ENCODE assay signal across 22 mouse cellular contexts in the genomic region with DNA sequence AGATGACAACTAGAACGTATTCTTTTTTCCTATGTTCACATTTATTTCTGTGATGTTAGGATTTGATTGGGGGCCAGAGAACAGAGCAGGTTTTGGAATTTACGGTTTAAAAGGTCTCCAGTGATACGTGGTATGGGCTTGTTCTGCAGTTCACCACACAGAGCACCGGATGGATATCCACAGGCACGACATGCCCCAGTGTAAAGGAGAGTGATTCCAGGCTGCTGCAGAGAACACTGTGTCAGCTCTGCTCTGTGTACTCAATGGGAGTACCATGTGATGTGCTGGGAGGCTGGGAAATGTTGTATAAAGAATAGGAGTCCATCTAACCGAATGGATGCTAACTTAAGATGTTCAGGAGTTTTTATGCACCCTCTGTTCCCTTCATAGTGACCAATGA. TPM values are rescaled to one million over a fixed set of nuclear protein-coding genes. Genes with fewer than 3 reads are reported as not detected.
DNase-seq lines count a peak whose midpoint lies in the region; ATAC-seq lines count a peak whose summit lies in the region.
"Had no signal": no experiment of that assay in that cellular context is flagged by ENCODE, and none has a peak within 500 bp of the region (broad histone marks: within the 10 kb centered on the region; RNA-seq: fewer than 3 reads in every experiment).

No protein-coding gene starts in this region.

- H3K27me3 ChIP-seq in heart, embryonic 10.5 days (ENCODE audit: insufficient read depth, poor library complexity, severe bottlenecking), result no peaks in the 10 kb centered on the region
- no peaks in the 10 kb centered on the region for H3K27me3 ChIP-seq in heart, embryonic 16.5 days (ENCODE audit: control insufficient read depth, insufficient read depth, low read length)
- H3K27me3 ChIP-seq: embryonic facial prominence, embryonic 13.5 days; forebrain, embryonic 12.5 days; kidney, embryonic 15.5 days; limb, embryonic 15.5 days; midbrain, embryonic 12.5 days had no signal

- peak overlapping the region; percentile 25; the same call in 1 of the 2 replicates for H3K27ac ChIP-seq in heart, embryonic 10.5 days
- H3K27ac ChIP-seq in heart, embryonic 16.5 days (ENCODE audit: low read length), result peak overlapping the region; percentile 86
- H3K27ac ChIP-seq: embryonic facial prominence, embryonic 13.5 days; forebrain, embryonic 12.5 days; kidney, embryonic 15.5 days; liver, embryonic 14.5 days; midbrain, embryonic 12.5 days had no signal

- peak; percentile 50 for DNase-seq in gastrocnemius, adult 18-20 months (ENCODE audit: low spot score)
- DNase-seq in gastrocnemius, adult 8-10 months (ENCODE audit: low spot score in 2 of 2), result no peak
- no peak for DNase-seq in heart, embryonic 10.5 days (ENCODE audit: low spot score)
- DNase-seq in heart, postnatal 36 days, result no peak
- DNase-seq in brain, adult 2 months (ENCODE audit: low read depth, low spot score), result peak; percentile 23
- no peak for DNase-seq in T-cell, adult 2 months (ENCODE audit: low spot score)
- DNase-seq: adrenal gland, postnatal 36 days; cerebellum, adult 11 months; cerebellum, postnatal 10 days; gastrocnemius, postnatal 36 days; kidney, adult 11 months; layer of hippocampus, adult 9-11 months; lung, embryonic 14.5 days had no signal

- intact Hi-C loops in heart, postnatal 36 days (cut with DNase I), result no loop called here

- no peaks in the 10 kb centered on the region for H3K36me3 ChIP-seq in heart, embryonic 10.5 days
- no peaks in the 10 kb centered on the region for H3K36me3 ChIP-seq in heart, embryonic 16.5 days (ENCODE audit: control insufficient read depth, insufficient read depth)
- H3K36me3 ChIP-seq: embryonic facial prominence, embryonic 13.5 days; forebrain, embryonic 12.5 days; kidney, embryonic 15.5 days; limb, embryonic 15.5 days; midbrain, embryonic 12.5 days had no signal

- ATAC-seq in heart, embryonic 16.5 days (replicated peaks; ENCODE audit: extremely low read depth, insufficient read depth, low FRiP score), result peak; percentile 62; the same call in 1 of the 2 replicates
- ATAC-seq: CD4-positive, CD25-positive, alpha-beta regulatory T cell, adult 4 months had no signal

- peak overlapping the region; percentile 72 for H3K9ac ChIP-seq in heart, embryonic 16.5 days (ENCODE audit: low read length)
- H3K9ac ChIP-seq: embryonic facial prominence, embryonic 13.5 days; forebrain, embryonic 12.5 days; kidney, embryonic 15.5 days; limb, embryonic 15.5 days; liver, embryonic 14.5 days; lung, embryonic 14.5 days; midbrain, embryonic 12.5 days had no signal

- WGBS in heart, embryonic 10.5 days, result 68% methylated on average over 6 of the region's 6 CpGs
- 54% methylated on average over 6 of the region's 6 CpGs for WGBS in heart, embryonic 16.5 days

- peak overlapping the region; percentile 68 for H3K4me2 ChIP-seq in heart, embryonic 16.5 days (ENCODE audit: low read depth, low read length)
- H3K4me2 ChIP-seq: embryonic facial prominence, embryonic 13.5 days; forebrain, embryonic 12.5 days; kidney, embryonic 15.5 days; limb, embryonic 15.5 days; lung, embryonic 14.5 days; midbrain, embryonic 12.5 days had no signal

- H3K4me1 ChIP-seq in heart, embryonic 10.5 days, result peaks cover 30% of the 10 kb centered on the region
- peaks cover 18% of the 10 kb centered on the region for H3K4me1 ChIP-seq in heart, embryonic 16.5 days (ENCODE audit: control insufficient read depth, insufficient read depth, low read length)

- no peak overlapping the region for H3K4me3 ChIP-seq in heart, embryonic 10.5 days
- peak overlapping the region; percentile 48 for H3K4me3 ChIP-seq in heart, embryonic 16.5 days (ENCODE audit: low read length)
- H3K4me3 ChIP-seq: embryonic facial prominence, embryonic 13.5 days; erythroblast, embryonic 14.5 days; forebrain, embryonic 12.5 days; kidney, embryonic 15.5 days; limb, embryonic 15.5 days; midbrain, embryonic 12.5 days had no signal

- no peaks in the 10 kb centered on the region for H3K9me3 ChIP-seq in heart, embryonic 10.5 days
- H3K9me3 ChIP-seq in heart, embryonic 16.5 days (replicated peaks; ENCODE audit: control insufficient read depth, low read length), result no peaks in the 10 kb centered on the region
- H3K9me3 ChIP-seq: embryonic facial prominence, embryonic 13.5 days; forebrain, embryonic 12.5 days; kidney, embryonic 15.5 days; limb, embryonic 15.5 days; midbrain, embryonic 12.5 days had no signal

RNA-seq across cellular contexts. Expression of a gene that starts 1.0 kb away (rescaled TPM):
- 10 to 100 TPM; 44.0 to 60.2 TPM for total RNA-seq in gastrocnemius, adult 18-20 months (2021)
- total RNA-seq in gastrocnemius, adult 8-10 months (2022), result 10 to 100 TPM; 44.3 to 47.8 (median 46.5) TPM
- polyA plus RNA-seq in heart, embryonic 10.5 days (2016; fragmentation: Nextera tagmentation; extraction: Ambion mirVana), result 16.0 and 20.3 TPM in 2 replicates
- 10 to 100 TPM; 35.4 to 37.8 TPM for total RNA-seq in heart, postnatal 36 days (2021)
- polyA plus RNA-seq in heart, embryonic 16.5 days (2015; fragmentation: Nextera tagmentation; extraction: Ambion mirVana), result 24.2 and 26.7 TPM in 2 replicates
- polyA plus RNA-seq: erythroblast, embryonic 14.5 days had no signal

Comparison
In these comparisons a context has a peak if more than half of its experiments do, and no peak if none do; other contexts are left out.
1. DNase-seq: peak in gastrocnemius, adult 18-20 months (single experiment) and brain, adult 2 months (single experiment); none in gastrocnemius, adult 8-10 months (0 of 2), heart, embryonic 10.5 days (single experiment), heart, postnatal 36 days (0 of 2) and T-cell, adult 2 months (single experiment).